Mouse (Mus musculus): Measurements from ENCODE around the gene Pkn2.

The Pkn2 gene

GRCm38 (mm10) chr3:142770518-142770917 lies 111.3 kb downstream of the Pkn2 start:
- no peak for TF ChIP-seq GATA4 (IDR thresholded peaks at IDR 0.05; ENCODE audit: insufficient replicate concordance, low read length)

- no peak for TF ChIP-seq GATA4 (IDR thresholded peaks at IDR 0.05; ENCODE audit: insufficient replicate concordance, low read length)
Measured at GRCm38 (mm10) chr3:142768498-142768897, 113.3 kb downstream of the Pkn2 start.

- no peak for TF ChIP-seq GATA4 (IDR thresholded peaks at IDR 0.05; ENCODE audit: insufficient replicate concordance, low read length)
Measured at GRCm38 (mm10) chr3:142765778-142766165, 116.0 kb downstream of the Pkn2 start.

GRCm38 (mm10) chr3:142764995-142765777 lies 116.6 kb downstream of the Pkn2 start, which contains the start of gene Gtf2b:
Gene Gtf2b, plus strand, starts transcription at chr3:142765045.
- peak; percentile 71; the same call in 1 of the 2 replicates for TF ChIP-seq GATA4 (IDR thresholded peaks at IDR 0.05; ENCODE audit: insufficient replicate concordance, low read length)

- TF ChIP-seq GATA4 (IDR thresholded peaks at IDR 0.05; ENCODE audit: insufficient replicate concordance, low read length) = no peak
Measured at GRCm38 (mm10) chr3:142760356-142760755, 121.4 kb downstream of the Pkn2 start.

- no peak for TF ChIP-seq GATA4 (IDR thresholded peaks at IDR 0.05; ENCODE audit: insufficient replicate concordance, low read length)
Measured at GRCm38 (mm10) chr3:142758593-142758992, 123.2 kb downstream of the Pkn2 start.

- TF ChIP-seq GATA4 (IDR thresholded peaks at IDR 0.05; ENCODE audit: insufficient replicate concordance, low read length) = peak; percentile 91
Measured at GRCm38 (mm10) chr3:142757841-142758240, 124.0 kb downstream of the Pkn2 start.

- TF ChIP-seq GATA4 (IDR thresholded peaks at IDR 0.05; ENCODE audit: insufficient replicate concordance, low read length) = no peak
Measured at GRCm38 (mm10) chr3:142755132-142755867, 126.5 kb downstream of the Pkn2 start.

- TF ChIP-seq GATA4 (IDR thresholded peaks at IDR 0.05; ENCODE audit: insufficient replicate concordance, low read length) = no peak
Measured at GRCm38 (mm10) chr3:142749131-142749530, 132.7 kb downstream of the Pkn2 start.

- no peak for TF ChIP-seq GATA4 (IDR thresholded peaks at IDR 0.05; ENCODE audit: insufficient replicate concordance, low read length)
Measured at GRCm38 (mm10) chr3:142747673-142748072, 134.1 kb downstream of the Pkn2 start.

- TF ChIP-seq GATA4 (IDR thresholded peaks at IDR 0.05; ENCODE audit: insufficient replicate concordance, low read length) = no peak
Measured at GRCm38 (mm10) chr3:142745076-142745475, 136.7 kb downstream of the Pkn2 start.

GRCm38 (mm10) chr3:142743973-142744898 lies 137.6 kb downstream of the Pkn2 start:
- TF ChIP-seq GATA4 (IDR thresholded peaks at IDR 0.05; ENCODE audit: insufficient replicate concordance, low read length) = no peak
